Mouse (Mus musculus): ENCODE measurements around the gene Crybb3. TPM values are rescaled to one million over a fixed set of nuclear protein-coding genes. Genes with fewer than 3 reads are reported as not detected.

Gene Crybb3
- 2.3 and 2.4 TPM in 2 replicates for polyA plus RNA-seq (2012; rRNA removed)

GRCm38 (mm10) chr5:113081439-113081838, at the start of gene Crybb3:
TSS of gene Crybb3 (minus strand) at chr5:113081584.
- DNase-seq (ENCODE audit: low read depth) = no peak
- TF ChIP-seq POLR2A (IDR thresholded peaks at IDR 0.05; ENCODE audit: borderline replicate concordance, extremely low read depth, insufficient read depth, insufficient read length, poor library complexity, severe bottlenecking) = no peak
- no peak for TF ChIP-seq CTCF (IDR thresholded peaks at IDR 0.05; ENCODE audit: borderline replicate concordance, extremely low read depth, insufficient read depth, insufficient read length)

- TF ChIP-seq CTCF (IDR thresholded peaks at IDR 0.05; ENCODE audit: borderline replicate concordance, extremely low read depth, insufficient read depth, insufficient read length) (no peak), POLR2A (IDR thresholded peaks at IDR 0.05; ENCODE audit: borderline replicate concordance, extremely low read depth, insufficient read depth, insufficient read length, poor library complexity, severe bottlenecking) (no peak)
These were observed 47.0 kb upstream of the Crybb3 start for GRCm38 (mm10) chr5:113128426-113128825.

GRCm38 (mm10) chr5:113126476-113126875, 45.1 kb upstream of the Crybb3 start:
- no peak for DNase-seq (ENCODE audit: low read depth)
- no peak for TF ChIP-seq POLR2A (IDR thresholded peaks at IDR 0.05; ENCODE audit: borderline replicate concordance, extremely low read depth, insufficient read depth, insufficient read length, poor library complexity, severe bottlenecking)
- no peak for TF ChIP-seq CTCF (IDR thresholded peaks at IDR 0.05; ENCODE audit: borderline replicate concordance, extremely low read depth, insufficient read depth, insufficient read length)

More at GRCm38 (mm10) chr5:113128426-113128825, 47.0 kb upstream of the Crybb3 start:
- no peak for DNase-seq (ENCODE audit: low read depth)

- TF ChIP-seq POLR2A (IDR thresholded peaks at IDR 0.05; ENCODE audit: borderline replicate concordance, extremely low read depth, insufficient read depth, insufficient read length, poor library complexity, severe bottlenecking) = no peak
- TF ChIP-seq CTCF (IDR thresholded peaks at IDR 0.05; ENCODE audit: borderline replicate concordance, extremely low read depth, insufficient read depth, insufficient read length) = no peak
- DNase-seq (ENCODE audit: low read depth) = peak; percentile 59
These were observed 42.3 kb upstream of the Crybb3 start for GRCm38 (mm10) chr5:113123693-113124092.

GRCm38 (mm10) chr5:113122326-113123054, 41.1 kb upstream of the Crybb3 start:
- TF ChIP-seq POLR2A (IDR thresholded peaks at IDR 0.05; ENCODE audit: borderline replicate concordance, extremely low read depth, insufficient read depth, insufficient read length, poor library complexity, severe bottlenecking) (no peak), CTCF (IDR thresholded peaks at IDR 0.05; ENCODE audit: borderline replicate concordance, extremely low read depth, insufficient read depth, insufficient read length) (no peak)
- no peak for DNase-seq (ENCODE audit: low read depth)

GRCm38 (mm10) chr5:113121591-113121875, 40.1 kb upstream of the Crybb3 start:
- TF ChIP-seq POLR2A (IDR thresholded peaks at IDR 0.05; ENCODE audit: borderline replicate concordance, extremely low read depth, insufficient read depth, insufficient read length, poor library complexity, severe bottlenecking) (no peak), CTCF (IDR thresholded peaks at IDR 0.05; ENCODE audit: borderline replicate concordance, extremely low read depth, insufficient read depth, insufficient read length) (no peak)
- no peak for DNase-seq (ENCODE audit: low read depth)

- DNase-seq (ENCODE audit: low read depth) = no peak
These were observed 39.6 kb upstream of the Crybb3 start for GRCm38 (mm10) chr5:113120741-113121590.

GRCm38 (mm10) chr5:113119861-113120465, 38.6 kb upstream of the Crybb3 start:
- peak; percentile 66 for DNase-seq (ENCODE audit: low read depth)

More at GRCm38 (mm10) chr5:113120741-113121590, 39.6 kb upstream of the Crybb3 start:
- TF ChIP-seq CTCF (IDR thresholded peaks at IDR 0.05; ENCODE audit: borderline replicate concordance, extremely low read depth, insufficient read depth, insufficient read length) (no peak), POLR2A (IDR thresholded peaks at IDR 0.05; ENCODE audit: borderline replicate concordance, extremely low read depth, insufficient read depth, insufficient read length, poor library complexity, severe bottlenecking) (no peak)

GRCm38 (mm10) chr5:113119291-113119690, 37.9 kb upstream of the Crybb3 start:
- DNase-seq (ENCODE audit: low read depth) = no peak
- TF ChIP-seq CTCF (IDR thresholded peaks at IDR 0.05; ENCODE audit: borderline replicate concordance, extremely low read depth, insufficient read depth, insufficient read length) (no peak), POLR2A (IDR thresholded peaks at IDR 0.05; ENCODE audit: borderline replicate concordance, extremely low read depth, insufficient read depth, insufficient read length, poor library complexity, severe bottlenecking) (no peak)

More at GRCm38 (mm10) chr5:113119861-113120465, 38.6 kb upstream of the Crybb3 start:
- TF ChIP-seq POLR2A (IDR thresholded peaks at IDR 0.05; ENCODE audit: borderline replicate concordance, extremely low read depth, insufficient read depth, insufficient read length, poor library complexity, severe bottlenecking) = no peak
- TF ChIP-seq CTCF (IDR thresholded peaks at IDR 0.05; ENCODE audit: borderline replicate concordance, extremely low read depth, insufficient read depth, insufficient read length) = no peak

GRCm38 (mm10) chr5:113118695-113119094, 37.3 kb upstream of the Crybb3 start:
- TF ChIP-seq POLR2A (IDR thresholded peaks at IDR 0.05; ENCODE audit: borderline replicate concordance, extremely low read depth, insufficient read depth, insufficient read length, poor library complexity, severe bottlenecking) (no peak), CTCF (IDR thresholded peaks at IDR 0.05; ENCODE audit: borderline replicate concordance, extremely low read depth, insufficient read depth, insufficient read length) (no peak)
- no peak for DNase-seq (ENCODE audit: low read depth)

GRCm38 (mm10) chr5:113117361-113117760, 36.0 kb upstream of the Crybb3 start:
- no peak for TF ChIP-seq POLR2A (IDR thresholded peaks at IDR 0.05; ENCODE audit: borderline replicate concordance, extremely low read depth, insufficient read depth, insufficient read length, poor library complexity, severe bottlenecking)
- no peak for TF ChIP-seq CTCF (IDR thresholded peaks at IDR 0.05; ENCODE audit: borderline replicate concordance, extremely low read depth, insufficient read depth, insufficient read length)
- no peak for DNase-seq (ENCODE audit: low read depth)

All from brain, embryonic 14.5 days (tissue).